Mouse (Mus musculus): ENCODE measurements at regions not wholly inside any gene's neighbourhood (a gene's known extent, or its start where the extent isn't known, plus 50 kb on each side); places are given as distances from the start of the nearest gene placed in this dataset.

- ATAC-seq (replicated peaks in 1 of 2; ENCODE audit: insufficient read depth in 1 of 2, low FRiP score in 2 of 2, low TSS enrichment in 1 of 2, low read depth in 1 of 2, poor library complexity in 2 of 2, severe bottlenecking in 2 of 2), result no peak
These were observed 73.4 kb upstream of the Medag start for GRCm38 (mm10) chr5:149338016-149338696.

- ATAC-seq (replicated peaks in 1 of 2; ENCODE audit: insufficient read depth in 1 of 2, low FRiP score in 2 of 2, low TSS enrichment in 1 of 2, low read depth in 1 of 2, poor library complexity in 2 of 2, severe bottlenecking in 2 of 2), result no peak
These were observed 72.9 kb upstream of the Medag start for GRCm38 (mm10) chr5:149338697-149339078.

GRCm38 (mm10) chr5:149340361-149340760 is 71.2 kb upstream of the Medag start:
- no peak for ATAC-seq (replicated peaks in 1 of 2; ENCODE audit: insufficient read depth in 1 of 2, low FRiP score in 2 of 2, low TSS enrichment in 1 of 2, low read depth in 1 of 2, poor library complexity in 2 of 2, severe bottlenecking in 2 of 2)

- ATAC-seq (replicated peaks in 1 of 2; ENCODE audit: insufficient read depth in 1 of 2, low FRiP score in 2 of 2, low TSS enrichment in 1 of 2, low read depth in 1 of 2, poor library complexity in 2 of 2, severe bottlenecking in 2 of 2), result no peak
These were observed 70.1 kb upstream of the Medag start for GRCm38 (mm10) chr5:149341461-149341860.

GRCm38 (mm10) chr5:149343610-149344527 is 67.7 kb upstream of the Medag start:
- no peak for ATAC-seq (replicated peaks in 1 of 2; ENCODE audit: insufficient read depth in 1 of 2, low FRiP score in 2 of 2, low TSS enrichment in 1 of 2, low read depth in 1 of 2, poor library complexity in 2 of 2, severe bottlenecking in 2 of 2)

- no peak for ATAC-seq (replicated peaks in 1 of 2; ENCODE audit: insufficient read depth in 1 of 2, low FRiP score in 2 of 2, low TSS enrichment in 1 of 2, low read depth in 1 of 2, poor library complexity in 2 of 2, severe bottlenecking in 2 of 2)
These were observed 67.1 kb upstream of the Medag start for GRCm38 (mm10) chr5:149344528-149344855.

- ATAC-seq (replicated peaks in 1 of 2; ENCODE audit: insufficient read depth in 1 of 2, low FRiP score in 2 of 2, low TSS enrichment in 1 of 2, low read depth in 1 of 2, poor library complexity in 2 of 2, severe bottlenecking in 2 of 2), result 0 out of 4 replicates have a peak, but pooled peaks of 1 of the 2 experiments have one; percentile 42
These were observed 66.4 kb upstream of the Medag start for GRCm38 (mm10) chr5:149345161-149345560.

- ATAC-seq (replicated peaks in 1 of 2; ENCODE audit: insufficient read depth in 1 of 2, low FRiP score in 2 of 2, low TSS enrichment in 1 of 2, low read depth in 1 of 2, poor library complexity in 2 of 2, severe bottlenecking in 2 of 2), result no peak
These were observed 61.9 kb upstream of the Medag start for GRCm38 (mm10) chr5:149349685-149350084.

GRCm38 (mm10) chr5:149353039-149353655 is 58.4 kb upstream of the Medag start:
- peak in 1 of 2 experiments; percentile 25; a peak in 2 of 4 replicates for ATAC-seq (replicated peaks in 1 of 2; ENCODE audit: insufficient read depth in 1 of 2, low FRiP score in 2 of 2, low TSS enrichment in 1 of 2, low read depth in 1 of 2, poor library complexity in 2 of 2, severe bottlenecking in 2 of 2)

GRCm38 (mm10) chr5:149354448-149355115 is 57.0 kb upstream of the Medag start:
- peak; percentile 20 to 37; a peak in 2 of 4 replicates for ATAC-seq (replicated peaks in 1 of 2; ENCODE audit: insufficient read depth in 1 of 2, low FRiP score in 2 of 2, low TSS enrichment in 1 of 2, low read depth in 1 of 2, poor library complexity in 2 of 2, severe bottlenecking in 2 of 2)

- ATAC-seq (replicated peaks in 1 of 2; ENCODE audit: insufficient read depth in 1 of 2, low FRiP score in 2 of 2, low TSS enrichment in 1 of 2, low read depth in 1 of 2, poor library complexity in 2 of 2, severe bottlenecking in 2 of 2), result no peak
These were observed 56.4 kb upstream of the Medag start for GRCm38 (mm10) chr5:149355131-149355530.

GRCm38 (mm10) chr5:149356970-149357369 is 54.6 kb upstream of the Medag start:
- ATAC-seq (replicated peaks in 1 of 2; ENCODE audit: insufficient read depth in 1 of 2, low FRiP score in 2 of 2, low TSS enrichment in 1 of 2, low read depth in 1 of 2, poor library complexity in 2 of 2, severe bottlenecking in 2 of 2), result no peak

All from hematopoietic stem cell, adult 5-6 weeks (primary cell).